Mouse (Mus musculus) gastrocnemius, postnatal 36 days (tissue): ENCODE data around the gene Tenm1. TPM values are rescaled to one million over a fixed set of nuclear protein-coding genes. Genes with fewer than 3 reads are reported as not detected.

Source experiments
- DNase-seq, 2 experiments: peaks; one replicate each; pipeline ENCODE4 v3.0.0; 2022
- intact Hi-C: fragments of 180-260 bp; cut with DNase I; formaldehyde crosslinking; loops from one replicate; pipeline ENCODE4 v1.15.1; 2025
- total RNA-seq, 2 experiments: library from RNA; stranded (reverse); gene quantifications; 2 replicates each; pipeline ENCODE4 v1.2.3; 2021

Tenm1 gene
- total RNA-seq, 2 experiments from 2014 or later = 0.02 TPM; not detected in 1

GRCm38 (mm10) chrX:42967611-42968010 is 461.3 kb downstream of the Tenm1 start:
- DNase-seq = no peak
- intact Hi-C loops = no loop called here

- intact Hi-C loops = no loop called here
- no peak for DNase-seq
These were observed 567.2 kb downstream of the Tenm1 start for GRCm38 (mm10) chrX:42861731-42862130.

- intact Hi-C loops = no loop called here
- DNase-seq = no peak
These were observed 647.4 kb downstream of the Tenm1 start for GRCm38 (mm10) chrX:42781566-42781965.

GRCm38 (mm10) chrX:42718078-42718785 is 710.7 kb downstream of the Tenm1 start:
- intact Hi-C loops = no loop called here
- no peak for DNase-seq

- DNase-seq = no peak
- intact Hi-C loops = no loop called here
These were observed 728.6 kb downstream of the Tenm1 start for GRCm38 (mm10) chrX:42700291-42700690.

- intact Hi-C loops = no loop called here
- DNase-seq = no peak
These were observed 781.8 kb downstream of the Tenm1 start for GRCm38 (mm10) chrX:42647131-42647530.

GRCm38 (mm10) chrX:42580521-42580920 is 848.4 kb downstream of the Tenm1 start:
- DNase-seq = no peak
- intact Hi-C loops = no loop called here

- intact Hi-C loops = no loop called here
These were observed 870.2 kb downstream of the Tenm1 start for GRCm38 (mm10) chrX:42558683-42559082.

GRCm38 (mm10) chrX:42557284-42557683 is 871.6 kb downstream of the Tenm1 start:
- DNase-seq = no peak
- intact Hi-C loops = no loop called here

More at GRCm38 (mm10) chrX:42558683-42559082, 870.2 kb downstream of the Tenm1 start:
- DNase-seq = no peak

- intact Hi-C loops = no loop called here
- DNase-seq = no peak
These were observed 880.4 kb downstream of the Tenm1 start for GRCm38 (mm10) chrX:42548513-42548912.

GRCm38 (mm10) chrX:42545076-42545475 is 883.9 kb downstream of the Tenm1 start:
- intact Hi-C loops = no loop called here
- no peak for DNase-seq

DNA sequence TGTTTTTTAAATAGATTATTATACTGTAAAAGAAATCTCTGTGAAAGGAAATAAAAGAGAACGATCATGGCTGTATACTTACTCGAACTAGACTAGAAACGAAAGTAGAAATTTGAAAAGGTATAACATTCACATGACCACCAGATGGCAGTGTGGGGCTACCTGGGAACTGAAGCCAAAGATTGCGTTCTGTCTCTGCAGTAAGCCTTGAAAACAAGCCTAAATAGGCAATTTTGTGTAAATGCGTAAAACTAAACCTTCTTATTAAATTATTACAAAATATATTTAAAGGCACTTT is 888.2 kb downstream of the Tenm1 start:
- intact Hi-C loops = no loop called here
- DNase-seq = peak; percentile 22 to 48

GRCm38 (mm10) chrX:42540030-42540755 is 888.7 kb downstream of the Tenm1 start:
- no peak for DNase-seq
- intact Hi-C loops = no loop called here

DNA sequence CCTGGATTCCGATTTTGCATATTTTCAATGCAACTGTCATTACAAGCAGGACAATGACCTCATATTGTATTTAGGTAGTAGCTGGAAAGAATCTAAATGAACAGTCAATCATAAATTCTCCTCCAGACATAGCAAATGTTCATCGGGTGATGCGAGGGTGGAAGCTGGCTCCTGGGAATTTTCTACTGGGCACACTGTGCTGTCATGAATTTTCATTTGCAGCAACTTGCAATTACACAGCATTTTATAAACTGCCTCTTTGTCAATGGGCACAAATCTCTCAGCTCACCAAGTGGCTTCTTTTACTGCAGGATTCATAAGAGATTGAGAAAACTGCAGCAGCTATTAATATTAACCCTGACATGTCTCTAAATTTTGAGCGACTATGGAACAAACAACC is 898.2 kb downstream of the Tenm1 start:
- no peak for DNase-seq
- intact Hi-C loops = no loop called here

DNA sequence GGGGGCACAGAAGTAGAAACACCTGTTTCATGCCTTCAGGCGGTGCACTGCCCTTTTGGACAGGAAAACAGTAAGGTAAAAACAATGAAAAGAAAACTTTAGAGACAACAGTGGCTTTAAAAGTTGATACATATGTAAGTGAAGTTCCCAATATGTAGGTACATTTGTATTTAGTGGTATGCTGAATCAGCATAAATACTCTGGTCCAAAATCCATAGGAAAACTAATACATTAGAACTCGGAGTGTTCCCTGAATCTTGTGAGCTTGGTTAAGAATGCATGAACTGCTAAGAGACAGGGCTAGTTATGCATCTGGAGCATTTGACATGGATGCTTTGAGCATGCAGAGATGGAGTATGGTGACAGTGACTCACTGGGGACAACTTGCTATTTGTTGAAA is 906.1 kb downstream of the Tenm1 start:
- intact Hi-C loops = no loop called here
- no peak for DNase-seq

DNA sequence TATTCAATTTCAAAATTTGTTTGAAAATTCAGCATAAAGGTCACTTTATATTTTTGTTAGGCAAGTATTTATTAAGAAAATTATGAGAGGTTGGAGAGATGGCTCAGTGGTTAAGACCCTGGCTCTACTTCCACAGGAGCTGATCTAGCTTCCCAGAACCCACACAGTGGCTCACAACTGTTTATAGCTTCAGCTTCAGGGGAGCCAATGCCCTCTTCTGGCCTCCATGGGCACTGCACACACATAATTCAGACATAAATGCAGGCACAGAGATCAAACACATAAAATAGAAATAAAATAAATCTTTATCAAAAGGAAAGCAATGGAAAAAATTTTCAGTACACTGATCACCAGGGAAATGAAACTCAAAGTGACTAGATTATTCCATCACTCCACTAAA is 916.4 kb downstream of the Tenm1 start:
- intact Hi-C loops = no loop called here
- no peak for DNase-seq

DNA sequence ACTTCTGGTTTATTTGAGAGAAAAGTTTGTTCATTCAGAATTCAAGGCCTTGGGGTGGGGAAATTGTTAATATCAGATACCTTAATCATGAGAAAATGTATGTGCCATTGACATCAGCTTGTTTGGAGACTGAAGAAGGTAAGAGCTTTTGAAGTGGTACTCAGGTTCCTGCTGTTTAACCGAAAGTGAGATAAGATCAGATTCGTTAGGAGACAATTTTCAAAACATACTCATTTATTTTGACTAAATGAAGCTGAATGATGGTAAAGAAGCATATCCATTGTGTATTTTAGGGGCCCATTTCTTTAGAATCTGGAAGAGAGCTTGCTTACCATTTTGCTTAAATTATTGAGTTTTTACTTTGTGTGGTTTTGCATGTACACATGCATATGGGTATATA is 917.8 kb downstream of the Tenm1 start:
- intact Hi-C loops = no loop called here
- DNase-seq = no peak

DNA sequence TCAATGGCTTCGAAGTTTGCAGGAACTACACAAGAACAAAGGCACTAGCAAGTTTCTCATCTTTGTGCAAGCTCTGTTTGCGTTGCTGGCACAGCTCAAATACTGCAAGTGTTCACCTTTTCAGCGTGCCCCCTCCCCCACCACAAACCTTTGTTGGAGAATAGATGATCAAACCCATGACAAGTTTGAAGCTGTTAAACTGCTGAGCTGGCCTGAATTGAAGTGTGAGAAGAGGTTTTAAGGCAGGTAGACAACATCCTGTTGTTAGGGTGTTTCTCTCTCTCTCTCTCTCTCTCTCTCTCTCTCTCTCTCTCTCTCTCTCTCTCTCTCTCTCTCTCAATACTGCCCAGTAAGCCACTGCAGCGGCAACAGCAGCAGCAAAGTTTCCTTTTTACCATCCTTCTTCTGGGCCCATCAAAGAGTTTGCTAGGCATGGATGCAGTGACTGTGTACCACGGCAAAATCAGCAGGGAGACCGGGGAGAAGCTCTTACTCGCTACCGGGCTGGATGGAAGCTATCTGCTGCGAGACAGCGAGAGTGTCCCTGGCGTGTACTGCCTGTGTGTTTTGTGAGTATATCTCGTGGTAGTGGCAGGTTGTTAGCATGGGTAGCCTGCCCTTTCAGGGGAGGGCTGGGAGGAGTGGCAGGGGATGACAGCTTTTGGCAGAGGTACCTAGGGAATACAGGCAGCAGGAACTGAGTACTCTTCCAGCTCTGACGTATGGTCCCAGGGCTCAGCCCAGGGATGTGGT is 926.5 kb downstream of the Tenm1 start, which contains the start of gene Sh2d1a:
Gene Sh2d1a (plus strand): TSS at position 163 of the 753 bp plus-strand sequence.
- intact Hi-C loops = no loop called here
- DNase-seq = no peak

- no peak for DNase-seq
- intact Hi-C loops = no loop called here
These were observed 928.4 kb downstream of the Tenm1 start for GRCm38 (mm10) chrX:42500538-42500937.

- no peak for DNase-seq
- intact Hi-C loops = no loop called here
These were observed 938.6 kb downstream of the Tenm1 start for GRCm38 (mm10) chrX:42490336-42490735.

- intact Hi-C loops = no loop called here
- DNase-seq = no peak
These were observed 939.5 kb downstream of the Tenm1 start, which contains the start of gene Tex13c2 for GRCm38 (mm10) chrX:42489446-42489845. Gene Tex13c2, plus strand, starts transcription at chrX:42489691.
